Mouse (Mus musculus) fat pad, adult 2 months (tissue): ENCODE data around the gene Irgq.

Experiments used
- DNase-seq: peaks from one replicate; pipeline ENCODE4 v3.0.0-alpha.2; 2011; ENCODE audit warnings: low read depth, low spot score; ENCODE audit errors: extremely low read depth

The Irgq gene

GRCm38 (mm10) chr7:24546068-24546614, 15.7 kb downstream of the Irgq start, which contains the start of the genes Pinlyp and Xrcc1:
TSS of gene Pinlyp (minus strand) at chr7:24546118.
TSS of gene Xrcc1 (plus strand) at chr7:24546289.
- DNase-seq: no peak

GRCm38 (mm10) chr7:24546634-24547389, 16.3 kb downstream of the Irgq start:
- DNase-seq: peak; percentile 90

- DNase-seq: no peak
These were observed 17.1 kb downstream of the Irgq start for GRCm38 (mm10) chr7:24547534-24548036.

- DNase-seq: peak; percentile 83
These were observed 21.7 kb downstream of the Irgq start for GRCm38 (mm10) chr7:24551985-24552759.

GRCm38 (mm10) chr7:24555786-24556185, 25.3 kb downstream of the Irgq start:
- no peak for DNase-seq

- no peak for DNase-seq
These were observed 31.0 kb downstream of the Irgq start for GRCm38 (mm10) chr7:24561450-24561849.

- no peak for DNase-seq
These were observed 32.8 kb downstream of the Irgq start for GRCm38 (mm10) chr7:24563191-24563836.

GRCm38 (mm10) chr7:24563837-24564206, 33.3 kb downstream of the Irgq start:
- no peak for DNase-seq

GRCm38 (mm10) chr7:24564607-24565265, 34.2 kb downstream of the Irgq start:
- no peak for DNase-seq

- DNase-seq: no peak
These were observed 35.1 kb downstream of the Irgq start for GRCm38 (mm10) chr7:24565627-24566026.

GRCm38 (mm10) chr7:24566206-24566605, 35.7 kb downstream of the Irgq start:
- DNase-seq: no peak

GRCm38 (mm10) chr7:24568512-24568911, 38.0 kb downstream of the Irgq start:
- no peak for DNase-seq

- no peak for DNase-seq
These were observed 40.6 kb downstream of the Irgq start for GRCm38 (mm10) chr7:24571071-24571470.

- no peak for DNase-seq
These were observed 42.0 kb downstream of the Irgq start for GRCm38 (mm10) chr7:24572455-24572854.

- DNase-seq: no peak
These were observed 43.8 kb downstream of the Irgq start for GRCm38 (mm10) chr7:24574224-24574796.

GRCm38 (mm10) chr7:24577811-24578210, 47.3 kb downstream of the Irgq start:
- DNase-seq: no peak

- DNase-seq: no peak
These were observed 54.4 kb downstream of the Irgq start for GRCm38 (mm10) chr7:24584876-24585275.

GRCm38 (mm10) chr7:24585995-24586394, 55.5 kb downstream of the Irgq start:
- DNase-seq: no peak

- DNase-seq: no peak
These were observed 56.3 kb downstream of the Irgq start for GRCm38 (mm10) chr7:24586828-24587227.
